Mouse (Mus musculus) testis, adult 2 months (tissue): ENCODE results near the gene Fut7.

Experiments used
- CTCF ChIP-seq: fragments of 200-500 bp; IDR thresholded peaks from 2 replicates; pipeline ENCODE4 v1.5.1; 2012; ENCODE audit warnings: low read depth, mild to moderate bottlenecking, inconsistent platforms, low read length, moderate library complexity; ENCODE audit not compliant: control insufficient read depth, insufficient read depth, insufficient replicate concordance
- POLR2A ChIP-seq: fragments of 200-500 bp; IDR thresholded peaks from 2 replicates; pipeline ENCODE4 v1.6.1; 2012; ENCODE audit warnings: low read depth, mild to moderate bottlenecking, inconsistent platforms, low read length, moderate library complexity; ENCODE audit not compliant: control insufficient read depth

- TF ChIP-seq POLR2A (no peak), CTCF (no peak)
Measured at GRCm38 (mm10) chr2:25467606-25468303, 44.7 kb downstream of the Fut7 start.
